Mouse (Mus musculus) adrenal gland, adult 8-10 months (tissue): ENCODE data around the gene Slc22a7. TPM values are rescaled to one million over a fixed set of nuclear protein-coding genes. Genes with fewer than 3 reads are reported as not detected.

Experiments
- DNase-seq: peaks from one replicate; pipeline ENCODE4 v3.0.0; 2022
- total RNA-seq, 4 experiments: library from RNA; stranded (reverse); gene quantifications; 2 replicates each; pipeline ENCODE4 v1.2.4; 2022

The Slc22a7 gene
- total RNA-seq, 4 experiments from 2014 or later, result not detected

- DNase-seq, result peak; percentile 30
Observed at GRCm38 (mm10) chr17:46433627-46434026, 4.6 kb downstream of the Slc22a7 start.

- no peak for DNase-seq
Observed at GRCm38 (mm10) chr17:46428761-46429414, 9.4 kb downstream of the Slc22a7 start, which contains the start of gene Crip3. Crip3 (plus strand) TSS chr17:46428926.

- no peak for DNase-seq
Observed at GRCm38 (mm10) chr17:46426496-46426895, 11.8 kb downstream of the Slc22a7 start.

- DNase-seq, result no peak
Observed at GRCm38 (mm10) chr17:46419717-46420116, 18.5 kb downstream of the Slc22a7 start.

GRCm38 (mm10) chr17:46418628-46419027 is 19.6 kb downstream of the Slc22a7 start:
- no peak for DNase-seq

- DNase-seq, result no peak
Observed at GRCm38 (mm10) chr17:46408478-46408877, 29.8 kb downstream of the Slc22a7 start.

- no peak for DNase-seq
Observed at GRCm38 (mm10) chr17:46394631-46395030, 43.6 kb downstream of the Slc22a7 start.

- no peak for DNase-seq
Observed at GRCm38 (mm10) chr17:46393012-46393411, 45.2 kb downstream of the Slc22a7 start.

GRCm38 (mm10) chr17:46388200-46388599 is 50.1 kb downstream of the Slc22a7 start:
- no peak for DNase-seq

GRCm38 (mm10) chr17:46384061-46384801 is 54.0 kb downstream of the Slc22a7 start:
- DNase-seq, result no peak

- peak; percentile 97 for DNase-seq
Observed at GRCm38 (mm10) chr17:46383294-46384060, 54.8 kb downstream of the Slc22a7 start, which contains the start of gene Zfp318. Zfp318 (plus strand) TSS chr17:46383731.

Other genes starting within 250 kb of the Slc22a7 start
- gene Polh, start 235.8 kb downstream of the Slc22a7 start, total RNA-seq, result 10 to 100 TPM; 37.5 to 44.0 (median 40.7) TPM
- gene Xpo5, start 235.7 kb downstream of the Slc22a7 start, total RNA-seq, result 10 to 100 TPM; 70.8 to 95.4 (median 74.0) TPM
- 100 to 1,000 TPM in 2 of 4 experiments, 10 to 100 TPM in 2; 83.8 to 116 (median 104) TPM for gene Polr1c, start 190.4 kb downstream of the Slc22a7 start, total RNA-seq
- 100 to 1,000 TPM; 157 to 205 (median 185) TPM for gene Yipf3, start 190.4 kb downstream of the Slc22a7 start, total RNA-seq
- gene Lrrc73, start 184.9 kb downstream of the Slc22a7 start, total RNA-seq, result 1 to 10 TPM; 4.1 to 7.5 (median 6.0) TPM
- 10 to 100 TPM; 49.3 to 72.6 (median 54.6) TPM for gene Tjap1, start 155.4 kb downstream of the Slc22a7 start, total RNA-seq
- under 1 TPM in 3 of 4 experiments, not detected in 1; 0.25 to 0.56 (median 0.38) TPM for gene Dlk2, start 141.0 kb downstream of the Slc22a7 start, total RNA-seq
- gene Abcc10, start 110.1 kb downstream of the Slc22a7 start, total RNA-seq, result 10 to 100 TPM in 2 of 4 experiments, 1 to 10 TPM in 2; 6.9 to 17.3 (median 11.9) TPM
- 10 to 100 TPM; 21.0 to 35.6 (median 27.4) TPM for gene Zfp318, start 54.7 kb downstream of the Slc22a7 start, total RNA-seq
- 1 to 10 TPM in 3 of 4 experiments, under 1 TPM in 1; 0.58 to 3.1 (median 2.2) TPM for gene Crip3, start 9.5 kb downstream of the Slc22a7 start, total RNA-seq
- gene Ttbk1, start 49.2 kb upstream of the Slc22a7 start, total RNA-seq, result 1 to 10 TPM in 3 of 4 experiments, under 1 TPM in 1; 0.98 to 1.4 (median 1.2) TPM
- 1 to 10 TPM; 4.5 to 6.9 (median 6.4) TPM for gene Dnph1, start 58.3 kb upstream of the Slc22a7 start, total RNA-seq
- 10 to 100 TPM; 31.6 to 48.8 (median 37.7) TPM for gene Cul9, start 107.9 kb upstream of the Slc22a7 start, total RNA-seq
- gene Srf, start 117.7 kb upstream of the Slc22a7 start, total RNA-seq, result 10 to 100 TPM; 34.0 to 42.0 (median 37.2) TPM
- 10 to 100 TPM in 2 of 4 experiments, 1 to 10 TPM in 2; 8.7 to 11.2 (median 9.9) TPM for gene Ptk7, start 191.0 kb upstream of the Slc22a7 start, total RNA-seq
- gene Klc4, start 207.6 kb upstream of the Slc22a7 start, total RNA-seq, result 10 to 100 TPM; 42.3 to 59.8 (median 53.2) TPM
- 100 to 1,000 TPM in 2 of 4 experiments, 10 to 100 TPM in 2; 91.8 to 122 (median 104) TPM for gene Mrpl2, start 207.8 kb upstream of the Slc22a7 start, total RNA-seq
- gene Cul7, start 211.9 kb upstream of the Slc22a7 start, total RNA-seq, result 10 to 100 TPM; 42.0 to 53.5 (median 47.2) TPM
- 10 to 100 TPM; 24.9 to 31.8 (median 30.6) TPM for gene Rrp36, start 235.9 kb upstream of the Slc22a7 start, total RNA-seq
- 100 to 1,000 TPM in 1 of 4 experiments, 10 to 100 TPM in 3; 91.9 to 104 (median 95.0) TPM for gene Mea1, start 240.3 kb upstream of the Slc22a7 start, total RNA-seq
- 10 to 100 TPM; 59.1 to 74.3 (median 65.2) TPM for gene Klhdc3, start 242.5 kb upstream of the Slc22a7 start, total RNA-seq